Mouse (Mus musculus): ENCODE measurements around the gene Gpd2. TPM values are rescaled to one million over a fixed set of nuclear protein-coding genes. Genes with fewer than 3 reads are reported as not detected.

Gene Gpd2
- total RNA-seq, 2 experiments from 2014 or later: 19.1 to 32.5 TPM

GRCm38 (mm10) chr2:57245721-57246328 is 8.4 kb downstream of the Gpd2 start:
- no peak for ATAC-seq (replicated peaks; ENCODE audit: low FRiP score, low TSS enrichment, poor library complexity, severe bottlenecking)

- ATAC-seq (replicated peaks; ENCODE audit: low FRiP score, low TSS enrichment, poor library complexity, severe bottlenecking): no peak
Observed at GRCm38 (mm10) chr2:57250113-57250512, 12.7 kb downstream of the Gpd2 start.

- no peak for ATAC-seq (replicated peaks; ENCODE audit: low FRiP score, low TSS enrichment, poor library complexity, severe bottlenecking)
Observed at GRCm38 (mm10) chr2:57251636-57252317, 14.3 kb downstream of the Gpd2 start.

GRCm38 (mm10) chr2:57252542-57253301 is 15.3 kb downstream of the Gpd2 start:
- ATAC-seq (replicated peaks; ENCODE audit: low FRiP score, low TSS enrichment, poor library complexity, severe bottlenecking): no peak

GRCm38 (mm10) chr2:57254267-57254666 is 16.8 kb downstream of the Gpd2 start:
- ATAC-seq (replicated peaks; ENCODE audit: low FRiP score, low TSS enrichment, poor library complexity, severe bottlenecking): no peak

GRCm38 (mm10) chr2:57255153-57255670 is 17.8 kb downstream of the Gpd2 start:
- no peak for ATAC-seq (replicated peaks; ENCODE audit: low FRiP score, low TSS enrichment, poor library complexity, severe bottlenecking)

GRCm38 (mm10) chr2:57255836-57256235 is 18.4 kb downstream of the Gpd2 start:
- ATAC-seq (replicated peaks; ENCODE audit: low FRiP score, low TSS enrichment, poor library complexity, severe bottlenecking): no peak

GRCm38 (mm10) chr2:57256459-57256858 is 19.0 kb downstream of the Gpd2 start:
- no peak for ATAC-seq (replicated peaks; ENCODE audit: low FRiP score, low TSS enrichment, poor library complexity, severe bottlenecking)

GRCm38 (mm10) chr2:57261286-57262077 is 24.0 kb downstream of the Gpd2 start:
- ATAC-seq (replicated peaks; ENCODE audit: low FRiP score, low TSS enrichment, poor library complexity, severe bottlenecking): no peak

GRCm38 (mm10) chr2:57263431-57263830 is 26.0 kb downstream of the Gpd2 start:
- ATAC-seq (replicated peaks; ENCODE audit: low FRiP score, low TSS enrichment, poor library complexity, severe bottlenecking): no peak

- ATAC-seq (replicated peaks; ENCODE audit: low FRiP score, low TSS enrichment, poor library complexity, severe bottlenecking): no peak
Observed at GRCm38 (mm10) chr2:57264912-57265311, 27.5 kb downstream of the Gpd2 start.

GRCm38 (mm10) chr2:57266679-57267393 is 29.4 kb downstream of the Gpd2 start:
- no peak for ATAC-seq (replicated peaks; ENCODE audit: low FRiP score, low TSS enrichment, poor library complexity, severe bottlenecking)

- no peak for ATAC-seq (replicated peaks; ENCODE audit: low FRiP score, low TSS enrichment, poor library complexity, severe bottlenecking)
Observed at GRCm38 (mm10) chr2:57267394-57267716, 29.9 kb downstream of the Gpd2 start.

- ATAC-seq (replicated peaks; ENCODE audit: low FRiP score, low TSS enrichment, poor library complexity, severe bottlenecking): no peak
Observed at GRCm38 (mm10) chr2:57267896-57268295, 30.5 kb downstream of the Gpd2 start.

GRCm38 (mm10) chr2:57268839-57269238 is 31.4 kb downstream of the Gpd2 start:
- ATAC-seq (replicated peaks; ENCODE audit: low FRiP score, low TSS enrichment, poor library complexity, severe bottlenecking): no peak

- no peak for ATAC-seq (replicated peaks; ENCODE audit: low FRiP score, low TSS enrichment, poor library complexity, severe bottlenecking)
Observed at GRCm38 (mm10) chr2:57269690-57270435, 32.4 kb downstream of the Gpd2 start.

- ATAC-seq (replicated peaks; ENCODE audit: low FRiP score, low TSS enrichment, poor library complexity, severe bottlenecking): no peak
Observed at GRCm38 (mm10) chr2:57280190-57280723, 42.8 kb downstream of the Gpd2 start.

GRCm38 (mm10) chr2:57283791-57284190 is 46.4 kb downstream of the Gpd2 start:
- ATAC-seq (replicated peaks; ENCODE audit: low FRiP score, low TSS enrichment, poor library complexity, severe bottlenecking): no peak
